Mouse (Mus musculus) liver, embryonic 13.5 days (tissue): Measurements from ENCODE around the gene Map4k4. TPM values are rescaled to one million over a fixed set of nuclear protein-coding genes. Genes with fewer than 3 reads are reported as not detected.

Source experiments
- ATAC-seq: fragments of 200-750 bp; cut with Nextera tagmentation; 2 replicates; pipeline ENCODE4 v1.8.0; 2017; ENCODE audit warnings: low read depth, mild to moderate bottlenecking, moderate number of reproducible peaks, moderate library complexity
- DNase-seq: peaks from one replicate; pipeline ENCODE4 v3.0.0; 2022
- H3K27ac ChIP-seq: fragments of 300-500 bp; sonication (generic); 2 replicates; pipeline ENCODE4 v1.5.1; 2015; ENCODE audit warnings: moderate library complexity, mild to moderate bottlenecking, inconsistent platforms
- H3K27me3 ChIP-seq: fragments of 300-500 bp; sonication (generic); 2 replicates; pipeline ENCODE4 v1.6.1; 2015; ENCODE audit warnings: mild to moderate bottlenecking, inconsistent platforms
- H3K36me3 ChIP-seq: fragments of 300-500 bp; sonication (generic); 2 replicates; pipeline ENCODE4 v1.6.1; 2015; ENCODE audit warnings: mild to moderate bottlenecking, inconsistent platforms
- H3K4me1 ChIP-seq: fragments of 300-500 bp; sonication (generic); replicated peaks from 2 replicates; pipeline ENCODE4 v1.6.1; 2015; ENCODE audit warnings: inconsistent platforms
- H3K4me2 ChIP-seq: fragments of 300-500 bp; sonication (generic); 2 replicates; pipeline ENCODE4 v1.6.1; 2015; ENCODE audit warnings: inconsistent platforms, mild to moderate bottlenecking, moderate library complexity
- H3K4me3 ChIP-seq: fragments of 300-500 bp; sonication (generic); replicated peaks from 2 replicates; pipeline ENCODE4 v1.5.1; 2015; ENCODE audit warnings: mild to moderate bottlenecking, inconsistent platforms
- H3K9ac ChIP-seq: fragments of 300-500 bp; sonication (generic); 2 replicates; pipeline ENCODE4 v1.6.1; 2015; ENCODE audit warnings: mild to moderate bottlenecking, inconsistent platforms
- H3K9me3 ChIP-seq: fragments of 300-500 bp; sonication (generic); replicated peaks from 2 replicates; pipeline ENCODE4 v1.6.1; 2016; ENCODE audit warnings: inconsistent platforms
- WGBS: fragments of 180-500 bp; shearing (Covaris S2); methylation state at CpG from one replicate; pipeline ENCODE4 v1.1.7; 2015; ENCODE audit not compliant: insufficient replicate concordance; 5-methylcytosine and 5-hydroxymethylcytosine counted together
- polyA plus RNA-seq: library from polyadenylated mRNA; unstranded; fragments of >200 nt; fragmentation: Nextera tagmentation; extraction: Ambion mirVana; gene quantifications from 2 replicates; pipeline ENCODE4 v1.2.1, GENCODE M21; 2015

Map4k4 gene
- polyA plus RNA-seq, 1 experiment from 2014 or later: 3.8 TPM

GRCm38 (mm10) chr1:39936934-39937333 is 36.2 kb downstream of the Map4k4 start:
- WGBS: 81% methylated on average over 2 of the region's 2 CpGs

DNA sequence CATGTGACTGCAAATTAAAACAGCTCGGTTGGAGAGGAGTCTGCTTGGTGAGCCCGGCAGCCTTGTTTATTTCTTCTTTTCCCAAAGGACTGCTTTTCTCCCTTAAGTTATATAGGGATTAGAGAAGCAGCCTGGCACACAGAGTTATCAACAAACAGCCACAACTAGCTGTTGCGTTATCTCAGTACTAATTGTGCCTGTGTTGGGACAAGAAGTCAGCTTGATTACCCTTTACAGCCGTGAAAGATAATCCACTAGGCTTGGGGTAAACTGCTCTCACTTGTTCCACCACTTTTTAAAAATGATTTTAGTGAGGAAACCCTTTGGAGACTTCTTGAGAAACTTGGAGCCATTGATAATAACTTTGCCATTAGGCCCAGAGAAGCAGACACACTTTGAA is 36.9 kb downstream of the Map4k4 start:
- Histone ChIP-seq H3K9ac (no peak overlapping the region), H3K4me3 (no peak overlapping the region), H3K27me3 (no peaks in the 10 kb centered on the region), H3K4me2 (peak overlapping the region; percentile 70), H3K27ac (peak overlapping the region; percentile 75), H3K36me3 (no peaks in the 10 kb centered on the region), H3K9me3 (no peaks in the 10 kb centered on the region), H3K4me1 (peaks cover 70% of the 10 kb centered on the region)
- DNase-seq (peak; percentile 45), ATAC-seq (peak; percentile 67)
- WGBS: 27% methylated on average over 4 of the region's 4 CpGs

More at GRCm38 (mm10) chr1:39936934-39937333, 36.2 kb downstream of the Map4k4 start:
- Histone ChIP-seq H3K4me3 (0 out of 2 replicates have a peak overlapping the region, but pooled peaks have one; percentile 64), H3K4me1 (peaks cover 70% of the 10 kb centered on the region), H3K9me3 (no peaks in the 10 kb centered on the region), H3K27me3 (no peaks in the 10 kb centered on the region), H3K36me3 (no peaks in the 10 kb centered on the region), H3K4me2 (peak overlapping the region; percentile 70), H3K9ac (no peak overlapping the region; the same call in 1 of the 2 replicates), H3K27ac (peak overlapping the region; percentile 75)
- DNase-seq (no peak), ATAC-seq (no peak)

DNA sequence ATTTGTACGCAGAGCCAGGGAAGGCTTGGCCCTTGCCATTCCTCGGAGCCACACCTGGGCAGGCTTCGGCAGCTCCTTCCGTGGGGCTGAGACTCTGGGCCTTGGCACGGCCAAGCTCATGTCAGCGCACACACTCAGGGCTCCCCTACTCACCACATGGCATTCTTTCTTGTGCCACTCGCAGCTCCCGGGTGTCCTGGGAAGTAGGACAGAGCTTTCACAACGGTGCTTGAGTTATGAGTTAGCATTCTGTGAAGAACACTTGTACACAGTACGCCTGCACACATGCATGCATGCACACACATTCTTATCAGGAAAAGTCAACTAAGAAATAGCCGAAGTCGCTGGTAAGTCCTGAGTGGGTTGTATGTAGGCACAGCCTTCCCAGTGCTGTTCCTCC is 38.7 kb downstream of the Map4k4 start:
- H3K9ac ChIP-seq: no peak overlapping the region
- DNase-seq (no peak), ATAC-seq (no peak)
- no peaks in the 10 kb centered on the region for H3K27me3 ChIP-seq
- H3K4me1 ChIP-seq: peaks cover 83% of the 10 kb centered on the region
- no peaks in the 10 kb centered on the region for H3K9me3 ChIP-seq
- no peaks in the 10 kb centered on the region for H3K36me3 ChIP-seq
- H3K27ac ChIP-seq: no peak overlapping the region; the same call in 1 of the 2 replicates
- no peak overlapping the region for H3K4me3 ChIP-seq
- no peak overlapping the region for H3K4me2 ChIP-seq
- 75% methylated on average over 12 of the region's 12 CpGs for WGBS

GRCm38 (mm10) chr1:39940342-39940741 is 39.6 kb downstream of the Map4k4 start:
- DNase-seq (no peak), ATAC-seq (no peak)
- Histone ChIP-seq H3K9me3 (no peaks in the 10 kb centered on the region), H3K36me3 (no peaks in the 10 kb centered on the region), H3K4me1 (peaks cover 85% of the 10 kb centered on the region), H3K9ac (no peak overlapping the region), H3K27me3 (no peaks in the 10 kb centered on the region), H3K4me2 (no peak overlapping the region), H3K27ac (no peak overlapping the region), H3K4me3 (no peak overlapping the region)
- WGBS: 75% methylated on average over 2 of the region's 2 CpGs

- WGBS: 69% methylated on average over 10 of the region's 10 CpGs
- no peak overlapping the region for H3K9ac ChIP-seq
Observed at GRCm38 (mm10) chr1:39941237-39942179, 40.8 kb downstream of the Map4k4 start.

DNA sequence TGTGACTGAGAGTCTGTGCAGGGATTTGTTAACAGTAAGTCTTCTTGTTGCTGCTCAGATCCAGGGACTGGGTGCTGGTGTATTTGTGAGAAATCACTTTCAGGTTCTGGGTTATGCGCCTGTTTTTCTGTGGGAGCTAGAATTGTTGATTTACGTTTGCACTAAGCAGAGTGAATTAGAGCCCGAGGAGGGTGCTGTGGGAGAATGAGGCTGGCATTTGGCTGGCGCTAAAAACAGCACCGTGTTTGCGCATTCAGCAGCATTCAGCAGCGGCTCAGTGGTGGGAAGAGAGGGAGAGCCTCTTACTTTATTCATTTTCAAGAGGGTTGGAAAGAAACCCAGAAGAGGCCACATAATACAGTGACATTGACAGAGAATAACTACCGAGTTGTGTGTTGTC is 42.2 kb downstream of the Map4k4 start:
- no peak for ATAC-seq
- H3K9me3 ChIP-seq: no peaks in the 10 kb centered on the region
- no peaks in the 10 kb centered on the region for H3K36me3 ChIP-seq
- H3K27ac ChIP-seq: no peak overlapping the region
- no peaks in the 10 kb centered on the region for H3K27me3 ChIP-seq
- H3K9ac ChIP-seq: no peak overlapping the region
- H3K4me2 ChIP-seq: no peak overlapping the region
- DNase-seq: no peak
- WGBS: 56% methylated on average over 8 of the region's 8 CpGs
- no peak overlapping the region for H3K4me3 ChIP-seq
- H3K4me1 ChIP-seq: peaks cover 65% of the 10 kb centered on the region

More at GRCm38 (mm10) chr1:39941237-39942179, 40.8 kb downstream of the Map4k4 start:
- Histone ChIP-seq H3K27ac (no peak overlapping the region), H3K36me3 (no peaks in the 10 kb centered on the region), H3K4me2 (no peak overlapping the region), H3K4me1 (peaks cover 80% of the 10 kb centered on the region), H3K9me3 (no peaks in the 10 kb centered on the region), H3K4me3 (no peak overlapping the region), H3K27me3 (no peaks in the 10 kb centered on the region)
- ATAC-seq (no peak), DNase-seq (no peak)

GRCm38 (mm10) chr1:39944306-39944971 is 43.7 kb downstream of the Map4k4 start:
- H3K36me3 ChIP-seq: no peaks in the 10 kb centered on the region
- no peak overlapping the region for H3K27ac ChIP-seq
- no peak for DNase-seq
- H3K4me2 ChIP-seq: no peak overlapping the region
- no peaks in the 10 kb centered on the region for H3K9me3 ChIP-seq
- no peaks in the 10 kb centered on the region for H3K27me3 ChIP-seq
- peaks cover 63% of the 10 kb centered on the region for H3K4me1 ChIP-seq
- no peak for ATAC-seq
- no peak overlapping the region for H3K4me3 ChIP-seq
- 49% methylated on average over 5 of the region's 5 CpGs for WGBS
- no peak overlapping the region for H3K9ac ChIP-seq

GRCm38 (mm10) chr1:39944972-39945323 is 44.2 kb downstream of the Map4k4 start:
- Histone ChIP-seq H3K9me3 (no peaks in the 10 kb centered on the region), H3K4me2 (no peak overlapping the region), H3K27me3 (no peaks in the 10 kb centered on the region), H3K36me3 (no peaks in the 10 kb centered on the region), H3K4me3 (no peak overlapping the region), H3K9ac (no peak overlapping the region), H3K4me1 (peaks cover 64% of the 10 kb centered on the region), H3K27ac (no peak overlapping the region)
- DNase-seq (no peak), ATAC-seq (no peak)
- WGBS: 45% methylated on average over 4 of the region's 4 CpGs

DNA sequence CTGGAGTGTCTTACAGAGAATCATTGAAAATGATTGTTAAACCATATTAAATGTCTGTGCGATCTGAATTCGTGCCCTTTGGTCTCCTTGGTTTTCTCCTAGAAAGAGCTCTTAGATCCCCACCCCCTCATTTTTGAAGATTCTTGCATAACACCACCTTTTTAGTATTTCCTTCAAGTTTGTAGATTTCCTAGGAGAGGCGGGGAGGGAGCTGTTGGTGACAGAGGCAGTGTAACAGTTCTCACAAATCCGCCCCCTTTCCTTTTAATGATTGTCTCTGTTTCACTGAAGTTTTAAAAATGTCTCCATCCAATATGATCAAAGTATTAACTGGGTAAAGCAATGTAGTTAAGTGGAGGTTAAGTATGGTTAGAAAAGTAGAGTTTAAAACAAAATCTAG is 45.7 kb downstream of the Map4k4 start:
- H3K4me3 ChIP-seq: no peak overlapping the region
- DNase-seq (no peak), ATAC-seq (no peak)
- 68% methylated on average over 4 of the region's 4 CpGs for WGBS
- H3K4me2 ChIP-seq: no peak overlapping the region
- H3K9me3 ChIP-seq: no peaks in the 10 kb centered on the region
- H3K9ac ChIP-seq: no peak overlapping the region
- no peaks in the 10 kb centered on the region for H3K36me3 ChIP-seq
- H3K27me3 ChIP-seq: no peaks in the 10 kb centered on the region
- H3K27ac ChIP-seq: no peak overlapping the region
- peaks cover 65% of the 10 kb centered on the region for H3K4me1 ChIP-seq

DNA sequence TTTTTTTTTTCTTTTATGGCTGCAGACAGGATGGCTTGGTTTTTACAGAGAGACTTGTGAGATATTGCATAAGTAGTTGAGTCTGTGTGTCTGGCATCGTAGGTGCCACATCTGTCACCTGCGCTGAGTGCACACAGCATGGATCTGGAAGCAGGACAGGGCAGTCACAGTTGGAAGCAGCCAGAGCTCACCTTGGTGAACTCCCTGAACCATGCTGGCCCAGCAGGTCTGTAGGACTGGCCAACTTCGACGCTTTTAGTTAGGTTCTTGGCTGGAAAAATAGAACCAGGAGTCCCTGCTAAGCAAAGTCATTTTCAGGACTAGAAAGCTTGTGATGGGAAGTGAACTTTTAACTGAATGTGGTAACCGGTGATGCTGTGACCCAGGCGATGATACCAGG is 46.5 kb downstream of the Map4k4 start:
- Histone ChIP-seq H3K27ac (no peak overlapping the region), H3K4me2 (no peak overlapping the region), H3K9me3 (no peaks in the 10 kb centered on the region), H3K27me3 (no peaks in the 10 kb centered on the region), H3K36me3 (no peaks in the 10 kb centered on the region), H3K4me3 (no peak overlapping the region), H3K4me1 (peaks cover 63% of the 10 kb centered on the region), H3K9ac (no peak overlapping the region)
- 72% methylated on average over 6 of the region's 6 CpGs for WGBS
- DNase-seq: no peak
- ATAC-seq: no peak

GRCm38 (mm10) chr1:39947701-39948359 is 47.1 kb downstream of the Map4k4 start:
- Histone ChIP-seq H3K27me3 (no peaks in the 10 kb centered on the region), H3K27ac (no peak overlapping the region), H3K9ac (no peak overlapping the region), H3K4me1 (peaks cover 60% of the 10 kb centered on the region), H3K4me3 (no peak overlapping the region), H3K36me3 (no peaks in the 10 kb centered on the region), H3K9me3 (no peaks in the 10 kb centered on the region), H3K4me2 (no peak overlapping the region)
- DNase-seq: no peak
- no peak for ATAC-seq
- 63% methylated on average over 6 of the region's 6 CpGs for WGBS
